Mouse (Mus musculus): ENCODE results near the gene Tbc1d10c.

DNA sequence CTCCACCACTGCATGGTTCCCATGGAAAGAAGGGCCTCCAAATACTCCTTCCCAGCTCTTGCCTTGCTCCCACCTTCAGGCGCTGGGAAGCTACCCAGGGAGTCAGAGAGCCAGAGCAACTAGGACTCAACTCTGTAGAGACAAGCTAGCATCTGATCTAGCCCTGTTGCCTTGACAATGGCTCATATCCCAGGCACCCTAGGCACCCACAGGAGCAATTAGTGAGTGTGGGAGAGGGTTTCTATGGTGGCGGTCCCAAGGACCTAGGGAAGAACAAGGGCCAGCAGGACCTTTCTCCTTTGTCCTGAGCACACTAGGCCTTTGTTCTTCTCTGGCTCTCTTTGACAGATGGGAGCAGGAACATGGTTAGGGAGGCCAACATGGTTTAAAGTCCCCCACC is 7.4 kb downstream of the Tbc1d10c start:
- TF ChIP-seq CTCF (IDR thresholded peaks at IDR 0.05; ENCODE audit: low read depth) (no peak), EP300 (optimal IDR thresholded peaks at IDR 0.05) (no peak)
